Mouse (Mus musculus): ENCODE data around the gene Ttyh3.

- TF ChIP-seq CTCF (IDR thresholded peaks at IDR 0.05; ENCODE audit: extremely low read depth, insufficient read length, insufficient replicate concordance, low read depth, low read length) (no peak), POLR2A (IDR thresholded peaks at IDR 0.05; ENCODE audit: low read depth, low read length) (no peak)
Measured at GRCm38 (mm10) chr5:140617714-140618113, 31.1 kb downstream of the Ttyh3 start.

Measured in small intestine, adult 2 months (tissue).